Mouse (Mus musculus): ENCODE measurements around the gene Tex45. TPM values are rescaled to one million over a fixed set of nuclear protein-coding genes. Genes with fewer than 3 reads are reported as not detected.

Tex45 gene
- total and polyA plus RNA-seq, 3 experiments: not detected

DNA sequence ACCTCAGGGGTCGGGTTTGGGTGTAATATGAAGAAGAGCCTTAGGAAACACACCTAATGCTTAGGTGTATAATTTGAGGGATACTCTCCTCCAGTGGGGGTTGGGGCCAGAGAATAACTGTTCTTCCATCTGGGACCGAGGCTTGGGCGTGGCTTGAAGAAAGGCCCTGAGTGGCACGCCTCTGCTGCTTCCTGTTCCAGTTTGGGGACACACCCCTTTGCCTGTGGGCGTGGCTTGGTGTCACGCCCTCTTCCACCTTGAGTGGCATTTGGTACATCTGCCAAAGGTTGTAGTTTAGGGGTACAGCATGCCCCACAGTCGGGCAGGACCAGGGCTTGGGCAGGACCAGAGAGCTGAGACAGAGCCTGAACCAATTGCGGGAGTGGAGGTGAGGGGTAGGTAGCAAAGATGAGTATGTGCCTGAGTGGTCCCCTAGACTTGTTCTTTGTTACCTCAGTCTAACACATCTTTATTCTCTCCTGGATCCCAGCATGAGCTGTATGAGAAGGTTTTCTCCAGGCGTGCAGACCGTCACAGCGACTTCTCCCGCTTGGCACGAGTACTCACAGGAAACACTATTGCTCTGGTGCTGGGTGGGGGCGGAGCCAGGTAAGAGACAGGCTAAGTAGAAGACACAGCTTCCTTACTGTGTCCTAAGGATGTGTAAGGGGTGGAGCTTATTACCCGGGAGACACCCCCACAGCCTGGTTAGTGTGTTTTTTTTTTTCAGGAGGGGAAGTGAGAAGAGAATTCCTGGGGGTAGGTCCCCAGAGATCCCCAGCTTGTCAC, 65.6 kb downstream of the Tex45 start:
- no peak overlapping the region for H3K4me2 ChIP-seq (ENCODE audit: insufficient read depth, low read depth, poor library complexity, severe bottlenecking)
- no peaks in the 10 kb centered on the region for H3K79me2 ChIP-seq (replicated peaks; ENCODE audit: control insufficient read depth, extremely low read depth, insufficient read depth, poor library complexity, severe bottlenecking)
- H3K9ac ChIP-seq (ENCODE audit: insufficient read depth, low read depth): no peak overlapping the region
- dilution Hi-C loops (cut with MboI; ENCODE audit: extremely low pct_ligation_motif_present, extremely low pct_unique_long_range_greater_than_20kb, low sequenced_read_pairs): no loop called here
- DNase-seq (ENCODE audit: extremely low read depth): peak; percentile 54
- H3K9me3 ChIP-seq (replicated peaks; ENCODE audit: low read length): no peaks in the 10 kb centered on the region
- TF ChIP-seq ETS1 (conservative IDR thresholded peaks at IDR 0.05; ENCODE audit: low read depth, low read length): no peak
- TF ChIP-seq ZNF384 (IDR thresholded peaks at IDR 0.05; ENCODE audit: low read depth, low read length): no peak
- TF ChIP-seq ZC3H11A (IDR thresholded peaks at IDR 0.05; ENCODE audit: low read depth, low read length): no peak
- TF ChIP-seq MAFK (IDR thresholded peaks at IDR 0.05; ENCODE audit: insufficient replicate concordance, low read length): no peak
- no peak for TF ChIP-seq MAZ (IDR thresholded peaks at IDR 0.05; ENCODE audit: low read depth, low read length)
- TF ChIP-seq MYC (IDR thresholded peaks at IDR 0.05; ENCODE audit: low read depth, low read length): no peak
- no peak for TF ChIP-seq MAX (IDR thresholded peaks at IDR 0.05; ENCODE audit: low read length)
- TF ChIP-seq IRF4 (IDR thresholded peaks at IDR 0.05; ENCODE audit: low read depth, low read length): no peak
- TF ChIP-seq E2F4 (IDR thresholded peaks at IDR 0.05; ENCODE audit: insufficient replicate concordance, low read depth, low read length): no peak
- no peak for TF ChIP-seq RAD21 (IDR thresholded peaks at IDR 0.05; ENCODE audit: low read depth, low read length)
- no peak for TF ChIP-seq ELF1 (IDR thresholded peaks at IDR 0.05; ENCODE audit: low read depth, low read length)
- H3K27ac ChIP-seq (ENCODE audit: insufficient read depth, low read depth): no peak overlapping the region
- H3K36me3 ChIP-seq (replicated peaks in 1 of 2; ENCODE audit: control insufficient read depth in 1 of 2, insufficient read depth in 1 of 2, low read length in 1 of 2): peaks cover 77 to 95% of the 10 kb centered on the region in 2 experiments
- in situ Hi-C loops (cut with MboI; ENCODE audit: low pct_ligation_motif_present, low pct_unique_long_range_greater_than_20kb, low sequenced_read_pairs): no loop called here
- H3K27me3 ChIP-seq (replicated peaks): no peaks in the 10 kb centered on the region
- H3K4me3 ChIP-seq (replicated peaks in 1 of 3; ENCODE audit: low read depth in 2 of 3, low read length in 2 of 3, poor library complexity in 1 of 3): no peak overlapping the region
- H3K4me1 ChIP-seq (ENCODE audit: control insufficient read depth in 1 of 2, insufficient read depth in 2 of 2): peaks cover 0 to 9% of the 10 kb centered on the region in 2 experiments; a peak in 2 of 4 replicates

Other genes starting within 250 kb of the Tex45 start
- gene Insr, start 191.2 kb upstream of the Tex45 start, total RNA-seq (2012; rRNA removed): 1.6 and 2.1 TPM in 2 replicates
- 3.0 and 3.9 TPM in 2 replicates for gene Insr, start 191.2 kb upstream of the Tex45 start, total RNA-seq (2014; rRNA removed)
- 3.2 and 4.6 TPM in 2 replicates for gene Insr, start 191.2 kb upstream of the Tex45 start, polyA plus RNA-seq (2012; ENCODE audit: insufficient read length, low read depth)
- not detected in 2 replicates for gene A430078G23Rik, start 117.4 kb upstream of the Tex45 start, total RNA-seq (2012; rRNA removed)
- gene A430078G23Rik, start 117.4 kb upstream of the Tex45 start, total RNA-seq (2014; rRNA removed): not detected in 2 replicates
- not detected in 2 replicates for gene A430078G23Rik, start 117.4 kb upstream of the Tex45 start, polyA plus RNA-seq (2012; ENCODE audit: insufficient read length, low read depth)
- gene Arhgef18, start 77.9 kb upstream of the Tex45 start, total RNA-seq (2012; rRNA removed): 0.17 and 0.21 TPM in 2 replicates
- 0.12 TPM in 1 of 2 replicates, not detected in the other for gene Arhgef18, start 77.9 kb upstream of the Tex45 start, total RNA-seq (2014; rRNA removed)
- gene Arhgef18, start 77.9 kb upstream of the Tex45 start, polyA plus RNA-seq (2012; ENCODE audit: insufficient read length, low read depth): 0.26 and 0.27 TPM in 2 replicates
- gene Pex11g, start 3.2 kb upstream of the Tex45 start, total RNA-seq (2012; rRNA removed): 4.9 and 5.9 TPM in 2 replicates
- 1.3 and 2.4 TPM in 2 replicates for gene Pex11g, start 3.2 kb upstream of the Tex45 start, total RNA-seq (2014; rRNA removed)
- 1.9 and 2.7 TPM in 2 replicates for gene Pex11g, start 3.2 kb upstream of the Tex45 start, polyA plus RNA-seq (2012; ENCODE audit: insufficient read length, low read depth)
- 0.25 and 0.64 TPM in 2 replicates for gene Zfp358, start 22.3 kb downstream of the Tex45 start, total RNA-seq (2012; rRNA removed)
- gene Zfp358, start 22.3 kb downstream of the Tex45 start, total RNA-seq (2014; rRNA removed): 0.54 TPM in 1 of 2 replicates, not detected in the other
- gene Zfp358, start 22.3 kb downstream of the Tex45 start, polyA plus RNA-seq (2012; ENCODE audit: insufficient read length, low read depth): 0.17 TPM in 1 of 2 replicates, not detected in the other
- gene Mcoln1, start 29.6 kb downstream of the Tex45 start, total RNA-seq (2012; rRNA removed): 18.1 and 20.5 TPM in 2 replicates
- 11.5 and 13.0 TPM in 2 replicates for gene Mcoln1, start 29.6 kb downstream of the Tex45 start, total RNA-seq (2014; rRNA removed)
- 26.5 and 28.0 TPM in 2 replicates for gene Mcoln1, start 29.6 kb downstream of the Tex45 start, polyA plus RNA-seq (2012; ENCODE audit: insufficient read length, low read depth)
- gene Pnpla6, start 44.5 kb downstream of the Tex45 start, total RNA-seq (2012; rRNA removed): 27.7 and 29.6 TPM in 2 replicates
- 12.5 and 13.7 TPM in 2 replicates for gene Pnpla6, start 44.5 kb downstream of the Tex45 start, total RNA-seq (2014; rRNA removed)
- 38.6 and 39.8 TPM in 2 replicates for gene Pnpla6, start 44.5 kb downstream of the Tex45 start, polyA plus RNA-seq (2012; ENCODE audit: insufficient read length, low read depth)
- 0.84 and 1.1 TPM in 2 replicates for gene C330021F23Rik, start 97.1 kb downstream of the Tex45 start, total RNA-seq (2012; rRNA removed)
- gene C330021F23Rik, start 97.1 kb downstream of the Tex45 start, total RNA-seq (2014; rRNA removed): not detected in 2 replicates
- 0.60 and 1.0 TPM in 2 replicates for gene C330021F23Rik, start 97.1 kb downstream of the Tex45 start, polyA plus RNA-seq (2012; ENCODE audit: insufficient read length, low read depth)
- gene Camsap3, start 116.4 kb downstream of the Tex45 start, total RNA-seq (2012; rRNA removed): 0.51 and 0.67 TPM in 2 replicates
- gene Camsap3, start 116.4 kb downstream of the Tex45 start, total RNA-seq (2014; rRNA removed): not detected in 2 replicates
- gene Camsap3, start 116.4 kb downstream of the Tex45 start, polyA plus RNA-seq (2012; ENCODE audit: insufficient read length, low read depth): 0.36 and 0.50 TPM in 2 replicates
- gene Xab2, start 150.5 kb downstream of the Tex45 start, total RNA-seq (2012; rRNA removed): 60.7 and 62.7 TPM in 2 replicates
- gene Xab2, start 150.5 kb downstream of the Tex45 start, total RNA-seq (2014; rRNA removed): 46.1 and 49.9 TPM in 2 replicates
- 57.1 and 62.0 TPM in 2 replicates for gene Xab2, start 150.5 kb downstream of the Tex45 start, polyA plus RNA-seq (2012; ENCODE audit: insufficient read length, low read depth)
- gene Pet100, start 150.7 kb downstream of the Tex45 start, total RNA-seq (2012; rRNA removed): 70.2 and 85.3 TPM in 2 replicates
- gene Pet100, start 150.7 kb downstream of the Tex45 start, total RNA-seq (2014; rRNA removed): 38.8 and 39.0 TPM in 2 replicates
- gene Pet100, start 150.7 kb downstream of the Tex45 start, polyA plus RNA-seq (2012; ENCODE audit: insufficient read length, low read depth): 62.7 and 86.0 TPM in 2 replicates
- 0.29 and 0.38 TPM in 2 replicates for gene Pcp2, start 154.7 kb downstream of the Tex45 start, total RNA-seq (2012; rRNA removed)
- gene Pcp2, start 154.7 kb downstream of the Tex45 start, total RNA-seq (2014; rRNA removed): not detected in 2 replicates
- gene Pcp2, start 154.7 kb downstream of the Tex45 start, polyA plus RNA-seq (2012; ENCODE audit: insufficient read length, low read depth): 0.56 TPM in 1 of 2 replicates, not detected in the other
- gene Stxbp2, start 160.1 kb downstream of the Tex45 start, total RNA-seq (2012; rRNA removed): 92.1 and 123 TPM in 2 replicates
- 53.9 and 60.9 TPM in 2 replicates for gene Stxbp2, start 160.1 kb downstream of the Tex45 start, total RNA-seq (2014; rRNA removed)
- gene Stxbp2, start 160.1 kb downstream of the Tex45 start, polyA plus RNA-seq (2012; ENCODE audit: insufficient read length, low read depth): 136 and 149 TPM in 2 replicates
- gene Retn, start 184.9 kb downstream of the Tex45 start, total RNA-seq (2012; rRNA removed): not detected in 2 replicates
- gene Retn, start 184.9 kb downstream of the Tex45 start, total RNA-seq (2014; rRNA removed): not detected in 2 replicates
- gene Retn, start 184.9 kb downstream of the Tex45 start, polyA plus RNA-seq (2012; ENCODE audit: insufficient read length, low read depth): 0.27 TPM in 1 of 2 replicates, not detected in the other
- 0.17 TPM in 1 of 2 replicates, not detected in the other for gene Mcemp1, start 194.9 kb downstream of the Tex45 start, total RNA-seq (2012; rRNA removed)
- gene Mcemp1, start 194.9 kb downstream of the Tex45 start, total RNA-seq (2014; rRNA removed): 0.39 and 0.66 TPM in 2 replicates
- 0.36 and 0.55 TPM in 2 replicates for gene Mcemp1, start 194.9 kb downstream of the Tex45 start, polyA plus RNA-seq (2012; ENCODE audit: insufficient read length, low read depth)
- gene Fcor, start 201.5 kb downstream of the Tex45 start, total RNA-seq (2012; rRNA removed): not detected in 2 replicates
- gene Fcor, start 201.5 kb downstream of the Tex45 start, total RNA-seq (2014; rRNA removed): not detected in 2 replicates
- 0.63 and 0.67 TPM in 2 replicates for gene Fcor, start 201.5 kb downstream of the Tex45 start, polyA plus RNA-seq (2012; ENCODE audit: insufficient read length, low read depth)
- gene Trappc5, start 205.4 kb downstream of the Tex45 start, total RNA-seq (2012; rRNA removed): 21.5 and 22.2 TPM in 2 replicates
- gene Trappc5, start 205.4 kb downstream of the Tex45 start, total RNA-seq (2014; rRNA removed): 26.8 and 27.4 TPM in 2 replicates
- 22.4 and 24.4 TPM in 2 replicates for gene Trappc5, start 205.4 kb downstream of the Tex45 start, polyA plus RNA-seq (2012; ENCODE audit: insufficient read length, low read depth)
- gene Fcer2a, start 223.3 kb downstream of the Tex45 start, total RNA-seq (2012; rRNA removed): 0.71 and 1.5 TPM in 2 replicates
- gene Fcer2a, start 223.3 kb downstream of the Tex45 start, total RNA-seq (2014; rRNA removed): 2.9 and 3.7 TPM in 2 replicates
- gene Fcer2a, start 223.3 kb downstream of the Tex45 start, polyA plus RNA-seq (2012; ENCODE audit: insufficient read length, low read depth): 13.7 and 15.6 TPM in 2 replicates
- not detected in 2 replicates for gene Clec4g, start 249.8 kb downstream of the Tex45 start, total RNA-seq (2012; rRNA removed)
- not detected in 2 replicates for gene Clec4g, start 249.8 kb downstream of the Tex45 start, total RNA-seq (2014; rRNA removed)
- gene Clec4g, start 249.8 kb downstream of the Tex45 start, polyA plus RNA-seq (2012; ENCODE audit: insufficient read length, low read depth): not detected in 2 replicates